Mouse (Mus musculus): Measurements from ENCODE around the gene Vsnl1. TPM values are rescaled to one million over a fixed set of nuclear protein-coding genes. Genes with fewer than 3 reads are reported as not detected.

Gene Vsnl1
- polyA plus RNA-seq, 1 experiment from 2014 or later: 0.61 TPM

- Histone ChIP-seq H3K27me3 (replicated peaks; ENCODE audit: control insufficient read depth, insufficient read depth, low read length) (no peaks in the 10 kb centered on the region), H3K4me2 (ENCODE audit: low read depth, low read length) (no peak overlapping the region), H3K36me3 (ENCODE audit: control insufficient read depth, insufficient read depth, low read length) (no peaks in the 10 kb centered on the region), H3K9ac (ENCODE audit: low read depth, low read length) (no peak overlapping the region), H3K27ac (ENCODE audit: low read length) (no peak overlapping the region), H3K4me3 (ENCODE audit: low read length) (no peak overlapping the region), H3K4me1 (ENCODE audit: control insufficient read depth, insufficient read depth, low read length) (no peaks in the 10 kb centered on the region), H3K9me3 (ENCODE audit: control insufficient read depth, low read length) (no peaks in the 10 kb centered on the region)
- 49% methylated on average over 5 of the region's 5 CpGs for WGBS
- no peak for ATAC-seq
Measured at GRCm38 (mm10) chr12:11349870-11350269, 86.5 kb downstream of the Vsnl1 start.

GRCm38 (mm10) chr12:11348423-11348822, 88.0 kb downstream of the Vsnl1 start:
- H3K27me3 ChIP-seq (replicated peaks; ENCODE audit: control insufficient read depth, insufficient read depth, low read length): no peaks in the 10 kb centered on the region
- no peak for ATAC-seq
- H3K27ac ChIP-seq (ENCODE audit: low read length): no peak overlapping the region
- no peak overlapping the region for H3K9ac ChIP-seq (ENCODE audit: low read depth, low read length)
- H3K4me1 ChIP-seq (ENCODE audit: control insufficient read depth, insufficient read depth, low read length): no peaks in the 10 kb centered on the region
- WGBS: 14% methylated on average over 1 of the region's 1 CpGs
- H3K4me3 ChIP-seq (ENCODE audit: low read length): no peak overlapping the region
- H3K4me2 ChIP-seq (ENCODE audit: low read depth, low read length): no peak overlapping the region
- no peaks in the 10 kb centered on the region for H3K36me3 ChIP-seq (ENCODE audit: control insufficient read depth, insufficient read depth, low read length)
- no peaks in the 10 kb centered on the region for H3K9me3 ChIP-seq (ENCODE audit: control insufficient read depth, low read length)

GRCm38 (mm10) chr12:11345963-11346362, 90.5 kb downstream of the Vsnl1 start:
- no peak overlapping the region for H3K4me2 ChIP-seq (ENCODE audit: low read depth, low read length)
- no peaks in the 10 kb centered on the region for H3K36me3 ChIP-seq (ENCODE audit: control insufficient read depth, insufficient read depth, low read length)
- H3K4me3 ChIP-seq (ENCODE audit: low read length): no peak overlapping the region
- no peaks in the 10 kb centered on the region for H3K27me3 ChIP-seq (replicated peaks; ENCODE audit: control insufficient read depth, insufficient read depth, low read length)
- no peaks in the 10 kb centered on the region for H3K9me3 ChIP-seq (ENCODE audit: control insufficient read depth, low read length)
- whole genome bisulfite sequencing: 48% methylated on average over 2 of the region's 2 CpGs
- no peak for ATAC-seq
- H3K27ac ChIP-seq (ENCODE audit: low read length): no peak overlapping the region
- H3K4me1 ChIP-seq (ENCODE audit: control insufficient read depth, insufficient read depth, low read length): no peaks in the 10 kb centered on the region
- H3K9ac ChIP-seq (ENCODE audit: low read depth, low read length): no peak overlapping the region

GRCm38 (mm10) chr12:11342020-11342600, 94.3 kb downstream of the Vsnl1 start:
- Histone ChIP-seq H3K27ac (ENCODE audit: low read length) (no peak overlapping the region), H3K9me3 (ENCODE audit: control insufficient read depth, low read length) (no peaks in the 10 kb centered on the region), H3K27me3 (replicated peaks; ENCODE audit: control insufficient read depth, insufficient read depth, low read length) (no peaks in the 10 kb centered on the region), H3K36me3 (ENCODE audit: control insufficient read depth, insufficient read depth, low read length) (no peaks in the 10 kb centered on the region), H3K9ac (ENCODE audit: low read depth, low read length) (no peak overlapping the region), H3K4me2 (ENCODE audit: low read depth, low read length) (no peak overlapping the region), H3K4me3 (ENCODE audit: low read length) (no peak overlapping the region), H3K4me1 (ENCODE audit: control insufficient read depth, insufficient read depth, low read length) (no peaks in the 10 kb centered on the region)
- 74% methylated on average over 6 of the region's 6 CpGs for WGBS
- ATAC-seq: no peak

GRCm38 (mm10) chr12:11338251-11338650, 98.2 kb downstream of the Vsnl1 start:
- H3K9me3 ChIP-seq (ENCODE audit: control insufficient read depth, low read length): no peaks in the 10 kb centered on the region
- no peak overlapping the region for H3K9ac ChIP-seq (ENCODE audit: low read depth, low read length)
- no peak overlapping the region for H3K4me3 ChIP-seq (ENCODE audit: low read length)
- no peaks in the 10 kb centered on the region for H3K27me3 ChIP-seq (replicated peaks; ENCODE audit: control insufficient read depth, insufficient read depth, low read length)
- no peak overlapping the region for H3K27ac ChIP-seq (ENCODE audit: low read length)
- ATAC-seq: no peak
- WGBS: 92% methylated on average over 2 of the region's 2 CpGs
- no peaks in the 10 kb centered on the region for H3K36me3 ChIP-seq (ENCODE audit: control insufficient read depth, insufficient read depth, low read length)
- H3K4me1 ChIP-seq (ENCODE audit: control insufficient read depth, insufficient read depth, low read length): no peaks in the 10 kb centered on the region
- no peak overlapping the region for H3K4me2 ChIP-seq (ENCODE audit: low read depth, low read length)

- no peaks in the 10 kb centered on the region for H3K27me3 ChIP-seq (replicated peaks; ENCODE audit: control insufficient read depth, insufficient read depth, low read length)
- H3K9me3 ChIP-seq (ENCODE audit: control insufficient read depth, low read length): no peaks in the 10 kb centered on the region
- no peak for ATAC-seq
- H3K36me3 ChIP-seq (ENCODE audit: control insufficient read depth, insufficient read depth, low read length): no peaks in the 10 kb centered on the region
- no peaks in the 10 kb centered on the region for H3K4me1 ChIP-seq (ENCODE audit: control insufficient read depth, insufficient read depth, low read length)
- no peak overlapping the region for H3K4me3 ChIP-seq (ENCODE audit: low read length)
- H3K9ac ChIP-seq (ENCODE audit: low read depth, low read length): no peak overlapping the region
- H3K4me2 ChIP-seq (ENCODE audit: low read depth, low read length): no peak overlapping the region
- 44% methylated on average over 4 of the region's 4 CpGs for WGBS
- H3K27ac ChIP-seq (ENCODE audit: low read length): no peak overlapping the region
Measured at GRCm38 (mm10) chr12:11336845-11337244, 99.6 kb downstream of the Vsnl1 start.

GRCm38 (mm10) chr12:11326483-11326882, 109.9 kb downstream of the Vsnl1 start:
- Histone ChIP-seq H3K4me1 (ENCODE audit: control insufficient read depth, insufficient read depth, low read length) (no peaks in the 10 kb centered on the region), H3K9me3 (ENCODE audit: control insufficient read depth, low read length) (no peaks in the 10 kb centered on the region), H3K36me3 (ENCODE audit: control insufficient read depth, insufficient read depth, low read length) (no peaks in the 10 kb centered on the region), H3K9ac (ENCODE audit: low read depth, low read length) (no peak overlapping the region), H3K4me2 (ENCODE audit: low read depth, low read length) (no peak overlapping the region), H3K4me3 (ENCODE audit: low read length) (no peak overlapping the region), H3K27ac (ENCODE audit: low read length) (no peak overlapping the region), H3K27me3 (replicated peaks; ENCODE audit: control insufficient read depth, insufficient read depth, low read length) (no peaks in the 10 kb centered on the region)
- no peak for ATAC-seq
- WGBS: 90% methylated on average over 3 of the region's 3 CpGs

GRCm38 (mm10) chr12:11324480-11324879, 111.9 kb downstream of the Vsnl1 start:
- no peaks in the 10 kb centered on the region for H3K4me1 ChIP-seq (ENCODE audit: control insufficient read depth, insufficient read depth, low read length)
- ATAC-seq: no peak
- H3K4me2 ChIP-seq (ENCODE audit: low read depth, low read length): no peak overlapping the region
- H3K4me3 ChIP-seq (ENCODE audit: low read length): no peak overlapping the region
- no peak overlapping the region for H3K9ac ChIP-seq (ENCODE audit: low read depth, low read length)
- no peak overlapping the region for H3K27ac ChIP-seq (ENCODE audit: low read length)
- H3K36me3 ChIP-seq (ENCODE audit: control insufficient read depth, insufficient read depth, low read length): no peaks in the 10 kb centered on the region
- H3K27me3 ChIP-seq (replicated peaks; ENCODE audit: control insufficient read depth, insufficient read depth, low read length): no peaks in the 10 kb centered on the region
- WGBS: 38% methylated on average over 4 of the region's 4 CpGs
- no peaks in the 10 kb centered on the region for H3K9me3 ChIP-seq (ENCODE audit: control insufficient read depth, low read length)

- Histone ChIP-seq H3K36me3 (ENCODE audit: control insufficient read depth, insufficient read depth, low read length) (no peaks in the 10 kb centered on the region), H3K9me3 (ENCODE audit: control insufficient read depth, low read length) (no peaks in the 10 kb centered on the region), H3K4me2 (ENCODE audit: low read depth, low read length) (no peak overlapping the region), H3K27ac (ENCODE audit: low read length) (no peak overlapping the region), H3K4me3 (ENCODE audit: low read length) (no peak overlapping the region), H3K27me3 (replicated peaks; ENCODE audit: control insufficient read depth, insufficient read depth, low read length) (no peaks in the 10 kb centered on the region), H3K9ac (ENCODE audit: low read depth, low read length) (no peak overlapping the region), H3K4me1 (ENCODE audit: control insufficient read depth, insufficient read depth, low read length) (no peaks in the 10 kb centered on the region)
- 51% methylated on average over 6 of the region's 6 CpGs for WGBS
- no peak for ATAC-seq
Measured at GRCm38 (mm10) chr12:11317671-11318070, 118.7 kb downstream of the Vsnl1 start.

- Histone ChIP-seq H3K36me3 (ENCODE audit: control insufficient read depth, insufficient read depth, low read length) (no peaks in the 10 kb centered on the region), H3K9ac (ENCODE audit: low read depth, low read length) (no peak overlapping the region), H3K4me3 (ENCODE audit: low read length) (no peak overlapping the region), H3K27ac (ENCODE audit: low read length) (no peak overlapping the region), H3K27me3 (replicated peaks; ENCODE audit: control insufficient read depth, insufficient read depth, low read length) (no peaks in the 10 kb centered on the region), H3K4me1 (ENCODE audit: control insufficient read depth, insufficient read depth, low read length) (no peaks in the 10 kb centered on the region), H3K4me2 (ENCODE audit: low read depth, low read length) (no peak overlapping the region), H3K9me3 (ENCODE audit: control insufficient read depth, low read length) (no peaks in the 10 kb centered on the region)
- 51% methylated on average over 1 of the region's 1 CpGs for WGBS
- ATAC-seq: no peak
Measured at GRCm38 (mm10) chr12:11313840-11314239, 122.6 kb downstream of the Vsnl1 start.
